Mouse (Mus musculus) hindbrain, embryonic 13.5 days (tissue): ENCODE measurements at regions not wholly inside any gene's neighbourhood (a gene's known extent, or its start where the extent isn't known, plus 50 kb on each side); places are given as distances from the start of the nearest gene placed in this dataset.

Source experiments
- ATAC-seq: fragments of 200-750 bp; cut with Nextera tagmentation; 2 replicates; pipeline ENCODE4 v1.8.0; 2017; ENCODE audit warnings: moderate TSS enrichment; ENCODE audit not compliant: low FRiP score
- H3K27ac ChIP-seq: fragments of 300-500 bp; sonication (generic); 2 replicates; pipeline ENCODE4 v1.5.1; 2015; ENCODE audit warnings: inconsistent platforms, mild to moderate bottlenecking, moderate library complexity
- H3K27me3 ChIP-seq: fragments of 300-500 bp; sonication (generic); 2 replicates; pipeline ENCODE4 v1.6.1; 2015; ENCODE audit warnings: mild to moderate bottlenecking, inconsistent platforms
- H3K36me3 ChIP-seq: fragments of 300-500 bp; sonication (generic); 2 replicates; pipeline ENCODE4 v1.6.1; 2015; ENCODE audit warnings: mild to moderate bottlenecking, inconsistent platforms
- H3K4me1 ChIP-seq: fragments of 300-500 bp; sonication (generic); replicated peaks from 2 replicates; pipeline ENCODE4 v1.6.1; 2015; ENCODE audit warnings: inconsistent platforms
- H3K4me2 ChIP-seq: fragments of 300-500 bp; sonication (generic); 2 replicates; pipeline ENCODE4 v1.6.1; 2015; ENCODE audit warnings: inconsistent platforms, mild to moderate bottlenecking, moderate library complexity
- H3K4me3 ChIP-seq: fragments of 300-500 bp; sonication (generic); 2 replicates; pipeline ENCODE4 v1.5.1; 2015; ENCODE audit warnings: mild to moderate bottlenecking, inconsistent platforms
- H3K9ac ChIP-seq: fragments of 300-500 bp; sonication (generic); 2 replicates; pipeline ENCODE4 v1.6.1; 2015; ENCODE audit warnings: mild to moderate bottlenecking, inconsistent platforms
- H3K9me3 ChIP-seq: fragments of 300-500 bp; sonication (generic); 2 replicates; pipeline ENCODE4 v1.6.1; 2016; ENCODE audit warnings: inconsistent platforms
- WGBS: fragments of 180-500 bp; shearing (Covaris S2); methylation state at CpG from one replicate; pipeline ENCODE4 v1.1.7; 2015; 5-methylcytosine and 5-hydroxymethylcytosine counted together

GRCm38 (mm10) chr4:55288456-55288855 lies 61.4 kb upstream of the Rad23b start:
- no peaks in the 10 kb centered on the region for H3K36me3 ChIP-seq
- H3K27me3 ChIP-seq, result peaks cover 10% of the 10 kb centered on the region
- H3K9ac ChIP-seq, result no peak overlapping the region
- no peak overlapping the region for H3K27ac ChIP-seq
- peaks cover 9% of the 10 kb centered on the region for H3K4me1 ChIP-seq
- no peak for ATAC-seq
- no peak overlapping the region for H3K4me2 ChIP-seq
- WGBS, result 82% methylated on average over 6 of the region's 6 CpGs
- no peaks in the 10 kb centered on the region for H3K9me3 ChIP-seq
- H3K4me3 ChIP-seq, result no peak overlapping the region

GRCm38 (mm10) chr4:55292277-55292676 lies 57.6 kb upstream of the Rad23b start:
- no peaks in the 10 kb centered on the region for H3K36me3 ChIP-seq
- no peaks in the 10 kb centered on the region for H3K9me3 ChIP-seq
- WGBS, result 92% methylated on average over 5 of the region's 5 CpGs
- no peak overlapping the region for H3K9ac ChIP-seq
- H3K4me2 ChIP-seq, result no peak overlapping the region
- no peak overlapping the region for H3K27ac ChIP-seq
- H3K4me3 ChIP-seq, result no peak overlapping the region
- peaks cover 20% of the 10 kb centered on the region for H3K4me1 ChIP-seq
- no peak for ATAC-seq
- H3K27me3 ChIP-seq, result peaks cover 9% of the 10 kb centered on the region

GRCm38 (mm10) chr4:55292701-55293100 lies 57.1 kb upstream of the Rad23b start:
- Histone ChIP-seq H3K4me3 (no peak overlapping the region), H3K4me2 (no peak overlapping the region), H3K9me3 (no peaks in the 10 kb centered on the region), H3K9ac (peak overlapping the region; percentile 35; the same call in 1 of the 2 replicates), H3K36me3 (no peaks in the 10 kb centered on the region), H3K27me3 (peaks cover 9% of the 10 kb centered on the region), H3K27ac (0 out of 2 replicates have a peak overlapping the region, but pooled peaks have one; percentile 15), H3K4me1 (peaks cover 20% of the 10 kb centered on the region)
- ATAC-seq, result no peak
- WGBS, result 27% methylated on average over 4 of the region's 4 CpGs

GRCm38 (mm10) chr4:55293347-55294079 lies 56.3 kb upstream of the Rad23b start:
- Histone ChIP-seq H3K27ac (peak overlapping the region; percentile 92; the same call in 1 of the 2 replicates), H3K9me3 (no peaks in the 10 kb centered on the region), H3K4me2 (peak overlapping the region; percentile 54), H3K27me3 (peaks cover 15% of the 10 kb centered on the region), H3K9ac (peak overlapping the region; percentile 35; the same call in 1 of the 2 replicates), H3K36me3 (no peaks in the 10 kb centered on the region), H3K4me3 (no peak overlapping the region), H3K4me1 (peaks cover 20% of the 10 kb centered on the region)
- 18% methylated on average over 5 of the region's 5 CpGs for WGBS
- 0 out of 2 replicates have a peak, but pooled peaks have one; percentile 3 for ATAC-seq

- H3K36me3 ChIP-seq, result no peaks in the 10 kb centered on the region
- H3K4me1 ChIP-seq, result peaks cover 20% of the 10 kb centered on the region
- H3K9ac ChIP-seq, result peak overlapping the region; percentile 69
- under 1% methylated on average over 14 of the region's 14 CpGs for whole genome bisulfite sequencing
- H3K9me3 ChIP-seq, result no peaks in the 10 kb centered on the region
- peaks cover 16% of the 10 kb centered on the region for H3K27me3 ChIP-seq
- H3K4me3 ChIP-seq, result peak overlapping the region; percentile 35
- peak; percentile 95 for ATAC-seq
- H3K4me2 ChIP-seq, result peak overlapping the region; percentile 54
- peak overlapping the region; percentile 92 for H3K27ac ChIP-seq
Observed at GRCm38 (mm10) chr4:55294255-55294687, 55.6 kb upstream of the Rad23b start.

- Histone ChIP-seq H3K4me2 (no peak overlapping the region), H3K4me3 (no peak overlapping the region), H3K27me3 (peaks cover 13% of the 10 kb centered on the region; the same call in 1 of the 2 replicates), H3K27ac (no peak overlapping the region), H3K36me3 (no peaks in the 10 kb centered on the region), H3K4me1 (peaks cover 17% of the 10 kb centered on the region), H3K9ac (no peak overlapping the region), H3K9me3 (no peaks in the 10 kb centered on the region)
- ATAC-seq, result no peak
- WGBS, result 89% methylated on average over 3 of the region's 3 CpGs
Observed at GRCm38 (mm10) chr4:55297841-55298240, 52.0 kb upstream of the Rad23b start.
